Mouse (Mus musculus) bone marrow, adult 2 months (tissue): ENCODE measurements at regions not wholly inside any gene's neighbourhood (a gene's known extent, or its start where the extent isn't known, plus 50 kb on each side); places are given as distances from the start of the nearest gene placed in this dataset.

ENCODE experiments used
- H3K27ac ChIP-seq: fragments of 200-500 bp; 2 replicates; pipeline ENCODE4 v1.5.1; 2012; ENCODE audit warnings: low read depth, mild to moderate bottlenecking, control low read depth, inconsistent platforms, low read length; ENCODE audit not compliant: control insufficient read depth, poor library complexity, insufficient read depth
- H3K4me1 ChIP-seq: fragments of 200-500 bp; 2 replicates; pipeline ENCODE4 v1.6.1; 2011; ENCODE audit warnings: low read length; ENCODE audit not compliant: control insufficient read depth, insufficient read depth
- H3K4me3 ChIP-seq: fragments of 200-500 bp; replicated peaks from 2 replicates; pipeline ENCODE3; 2011; ENCODE audit warnings: mild to moderate bottlenecking, low read depth, low read length, control low read depth; ENCODE audit not compliant: control insufficient read depth
- CTCF ChIP-seq: fragments of 200-500 bp; IDR thresholded peaks from 2 replicates; pipeline ENCODE4 v1.5.1; 2011; ENCODE audit warnings: low read length, control low read depth; ENCODE audit not compliant: control insufficient read depth, insufficient read depth
- POLR2A ChIP-seq: fragments of 200-500 bp; IDR thresholded peaks from 2 replicates; pipeline ENCODE4 v1.6.1; 2011; ENCODE audit warnings: low read depth, mild to moderate bottlenecking, control low read depth, low read length, borderline replicate concordance; ENCODE audit not compliant: control insufficient read depth
- WGBS: fragments of 180-500 bp; shearing (Covaris S2); methylation state at CpG from one replicate; pipeline ENCODE4 v1.1.7; 2018; 5-methylcytosine and 5-hydroxymethylcytosine counted together

DNA sequence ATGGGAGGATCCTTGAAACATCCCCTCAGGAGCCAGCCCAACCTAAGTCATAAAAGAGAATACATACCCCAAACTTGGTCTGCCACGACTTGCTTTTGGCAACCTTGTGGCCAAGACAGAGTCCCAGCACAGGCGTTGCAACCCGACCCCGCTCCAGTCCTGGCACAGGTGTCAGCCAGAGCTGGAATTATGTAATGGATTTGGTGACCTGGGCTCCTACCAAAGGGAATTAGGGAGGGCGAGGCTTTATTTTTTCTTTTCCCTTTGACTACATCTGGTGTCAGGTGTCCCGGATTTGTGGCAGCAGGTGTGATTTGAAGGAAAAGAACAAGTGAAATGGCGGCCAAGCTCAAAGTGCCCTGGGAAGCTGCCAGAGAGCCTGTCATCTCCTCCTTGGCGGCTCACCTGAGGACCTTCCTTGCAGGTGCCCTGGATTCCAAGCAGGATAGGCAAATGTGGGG, 212.9 kb downstream of the Mef2c start:
- no peak for TF ChIP-seq POLR2A
- no peak for TF ChIP-seq CTCF
- no peaks in the 10 kb centered on the region; the same call in 1 of the 2 replicates for H3K4me1 ChIP-seq
- no peak overlapping the region for H3K4me3 ChIP-seq
- WGBS: 7% methylated on average over 8 of the region's 8 CpGs
- no peak overlapping the region for H3K27ac ChIP-seq

DNA sequence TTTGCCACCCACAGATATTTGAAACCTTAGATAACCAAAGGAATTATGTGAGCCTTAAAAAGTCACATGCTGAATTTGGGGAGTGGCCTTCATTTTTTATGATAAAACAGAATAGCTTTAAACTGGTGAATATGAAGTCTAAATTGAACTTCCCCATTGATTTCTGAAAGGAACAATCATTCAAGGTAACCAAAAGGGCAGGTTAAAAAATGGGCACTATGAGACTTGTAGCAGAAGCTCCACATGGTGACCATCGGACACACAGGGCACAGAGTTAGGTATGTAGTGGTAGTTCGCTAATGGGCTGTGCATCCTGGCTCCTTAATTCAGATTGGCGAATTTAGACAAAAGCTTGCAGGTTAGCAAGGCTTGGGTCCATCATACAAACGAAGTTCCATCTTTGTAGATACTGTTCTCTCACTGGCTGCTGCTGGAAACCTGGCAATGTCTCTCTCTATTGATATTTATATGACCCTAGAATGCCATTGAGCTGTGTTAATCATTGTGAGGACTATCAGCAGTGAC, 213.9 kb downstream of the Mef2c start:
- Histone ChIP-seq H3K4me3 (no peak overlapping the region), H3K4me1 (no peaks in the 10 kb centered on the region; the same call in 1 of the 2 replicates), H3K27ac (no peak overlapping the region)
- no peak for TF ChIP-seq CTCF
- no peak for TF ChIP-seq POLR2A
- 16% methylated on average over 4 of the region's 4 CpGs for WGBS

DNA sequence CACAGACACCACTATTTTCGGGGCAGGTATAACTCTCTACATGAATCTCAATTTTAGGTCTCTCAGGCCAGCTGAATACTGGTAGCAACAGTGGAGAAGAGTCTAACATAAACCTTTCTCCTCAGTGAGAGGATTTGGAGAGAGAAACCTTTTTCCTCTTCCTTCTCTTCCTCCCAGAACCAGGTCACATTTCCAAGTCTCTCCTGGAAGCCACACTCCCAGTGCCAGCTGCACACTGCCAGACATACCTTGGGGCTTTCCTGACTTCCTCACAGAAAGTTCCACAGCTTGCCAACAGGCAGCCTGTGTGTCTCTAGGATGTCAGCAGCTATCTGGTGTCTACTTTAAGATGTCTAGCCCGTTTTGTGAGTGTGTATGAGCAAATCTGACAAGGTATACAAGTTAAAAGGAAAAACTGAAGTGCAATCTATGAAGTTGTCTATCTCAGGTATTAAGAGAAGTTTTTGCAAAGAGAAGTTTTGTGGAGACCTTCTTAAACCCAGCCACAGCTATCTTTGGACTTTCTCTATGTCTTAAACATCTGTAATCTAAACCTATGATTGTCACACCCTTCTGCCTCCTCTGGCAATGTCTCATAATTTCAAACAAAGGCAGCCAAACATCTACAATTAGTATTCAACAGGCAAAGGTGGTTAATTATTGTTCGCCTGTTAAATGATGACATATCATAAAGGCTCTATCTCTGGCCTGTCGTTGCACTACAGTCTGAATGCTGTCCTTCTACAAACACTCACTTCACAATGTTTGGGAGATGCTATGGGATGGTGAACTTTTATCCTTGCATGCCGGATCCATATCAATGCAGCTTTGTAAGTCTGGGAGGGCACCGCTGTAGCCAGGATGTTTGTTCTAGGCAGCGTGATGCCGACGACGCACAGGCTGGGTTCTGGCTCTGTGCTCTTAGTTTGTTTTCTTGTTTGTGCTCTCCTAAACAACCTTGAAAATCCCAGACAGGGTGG, 214.9 kb downstream of the Mef2c start:
- Histone ChIP-seq H3K4me3 (no peak overlapping the region), H3K27ac (no peak overlapping the region), H3K4me1 (no peaks in the 10 kb centered on the region; the same call in 1 of the 2 replicates)
- TF ChIP-seq CTCF (no peak), POLR2A (no peak)
- 12% methylated on average over 10 of the region's 10 CpGs for WGBS

DNA sequence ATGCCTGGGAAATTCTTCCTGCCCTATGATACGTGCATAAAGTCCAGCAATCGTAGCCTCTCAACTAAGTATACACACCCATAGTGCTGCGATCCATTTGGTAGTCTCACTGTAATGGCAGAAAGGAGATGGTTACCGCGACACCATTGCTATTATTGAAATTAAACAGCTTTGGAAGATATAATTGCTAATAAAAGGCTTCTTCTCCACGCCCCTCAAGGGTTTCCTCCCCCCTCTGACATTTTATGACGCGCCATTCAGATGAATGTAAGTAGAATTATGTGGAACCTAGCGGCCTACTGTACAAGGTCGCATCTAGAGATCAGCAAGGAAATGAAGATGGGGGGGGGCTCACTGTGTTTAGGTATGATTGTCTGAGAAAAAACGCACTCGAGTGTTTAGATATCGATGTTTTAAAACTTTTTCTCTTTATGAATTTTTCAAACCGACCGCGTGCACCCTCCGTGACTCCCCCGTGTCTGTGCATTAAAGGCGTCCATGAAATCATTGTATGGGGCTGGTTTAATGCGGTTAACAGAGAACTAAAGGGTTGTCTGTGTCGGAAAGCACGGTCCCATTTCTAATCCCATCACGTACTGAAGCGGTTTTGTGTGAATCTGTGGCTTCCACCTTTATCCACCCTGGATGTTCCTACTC, 215.9 kb downstream of the Mef2c start:
- H3K4me3 ChIP-seq: no peak overlapping the region
- H3K27ac ChIP-seq: no peak overlapping the region
- no peaks in the 10 kb centered on the region; the same call in 1 of the 2 replicates for H3K4me1 ChIP-seq
- no peak for TF ChIP-seq CTCF
- no peak for TF ChIP-seq POLR2A
- WGBS: 9% methylated on average over 24 of the region's 24 CpGs

DNA sequence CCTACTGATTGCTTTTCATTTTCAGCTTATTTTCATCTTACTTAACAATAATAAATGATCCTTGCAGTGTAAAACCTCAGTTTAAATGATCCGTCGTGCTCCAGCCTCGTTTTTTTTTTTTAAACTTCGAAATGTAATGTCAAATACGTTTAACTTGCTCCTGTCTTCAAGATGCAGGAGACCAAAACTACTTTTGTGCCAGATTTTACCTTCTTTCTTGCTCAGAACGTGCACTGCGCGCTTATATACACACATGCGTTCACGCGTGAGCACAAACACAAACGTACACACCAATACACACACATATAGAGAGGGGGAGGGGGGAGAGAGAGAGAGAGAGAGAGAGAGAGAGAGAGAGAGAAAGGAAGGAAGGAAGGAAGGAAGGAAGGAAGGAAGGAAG, 216.5 kb downstream of the Mef2c start:
- TF ChIP-seq CTCF (no peak), POLR2A (no peak)
- H3K4me3 ChIP-seq: no peak overlapping the region
- no peaks in the 10 kb centered on the region; the same call in 1 of the 2 replicates for H3K4me1 ChIP-seq
- WGBS: 8% methylated on average over 12 of the region's 12 CpGs
- no peak overlapping the region for H3K27ac ChIP-seq

DNA sequence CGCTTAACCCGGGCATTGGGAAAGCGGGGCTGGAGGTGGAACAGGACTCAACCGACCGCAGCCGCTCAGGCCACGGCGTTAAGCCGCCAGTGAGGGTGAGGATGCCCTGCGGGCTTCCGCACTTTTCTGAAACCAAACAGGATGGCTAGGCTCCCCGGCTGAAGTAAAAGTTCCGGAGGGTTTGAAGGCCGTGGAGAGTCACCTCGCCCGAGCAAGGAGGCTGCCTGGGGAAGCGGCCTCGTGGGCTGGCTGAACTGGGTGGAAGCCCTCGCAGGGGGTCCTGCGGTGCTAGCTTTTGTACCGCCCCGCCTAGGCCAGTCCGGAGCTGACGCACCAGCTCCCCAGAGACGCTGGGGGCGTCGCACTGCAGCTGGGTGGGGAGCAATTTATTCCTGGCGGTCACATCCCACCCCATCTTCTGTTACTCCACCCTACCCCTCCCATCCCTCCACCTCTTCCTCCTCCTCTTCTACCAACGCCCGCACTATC, 217.1 kb downstream of the Mef2c start:
- Histone ChIP-seq H3K27ac (no peak overlapping the region), H3K4me1 (no peaks in the 10 kb centered on the region), H3K4me3 (no peak overlapping the region)
- TF ChIP-seq POLR2A: no peak
- TF ChIP-seq CTCF: no peak
- 2% methylated on average over 30 of the region's 30 CpGs for WGBS

DNA sequence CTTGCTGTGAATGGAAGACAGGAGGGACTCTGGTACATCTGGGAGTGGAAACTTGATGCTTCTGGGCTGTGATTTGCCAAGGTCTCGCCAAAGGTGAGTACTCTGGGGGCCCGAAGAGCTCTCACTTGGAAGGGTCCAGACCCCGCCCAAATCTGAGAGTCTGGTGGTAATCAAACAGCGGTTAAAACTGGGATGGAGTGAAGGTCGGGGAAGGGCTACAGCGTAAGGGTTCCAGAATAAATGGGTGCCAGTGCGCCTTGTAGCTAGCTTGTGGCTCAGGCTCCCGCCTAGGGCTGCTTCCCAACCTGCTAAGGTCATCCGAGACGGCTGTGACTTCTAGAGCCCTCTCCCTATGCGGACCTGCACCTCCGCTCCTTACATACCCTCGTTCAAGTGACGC, 217.7 kb downstream of the Mef2c start:
- Histone ChIP-seq H3K4me3 (no peak overlapping the region), H3K27ac (no peak overlapping the region), H3K4me1 (no peaks in the 10 kb centered on the region)
- TF ChIP-seq POLR2A (no peak), CTCF (no peak)
- WGBS: 6% methylated on average over 14 of the region's 14 CpGs

DNA sequence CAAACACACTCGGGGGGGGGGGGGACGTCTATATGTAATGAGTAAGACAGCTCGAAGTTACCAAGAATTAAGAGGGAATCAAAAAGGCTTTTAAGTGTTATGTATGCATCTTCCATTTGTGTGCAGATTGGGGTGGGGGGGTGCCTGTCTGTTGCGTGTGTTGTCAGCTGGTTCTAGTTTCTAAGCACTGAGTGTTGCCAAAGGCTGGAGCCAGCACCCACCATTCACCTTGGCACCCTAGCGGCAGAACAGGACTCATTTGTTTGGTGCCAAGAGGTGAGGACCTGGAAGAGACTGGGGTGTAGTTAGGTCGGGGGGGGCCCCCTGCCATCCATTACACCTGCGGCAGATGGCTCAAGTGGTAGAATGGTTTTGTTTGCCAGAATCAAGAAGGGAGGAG, 218.4 kb downstream of the Mef2c start:
- Histone ChIP-seq H3K4me1 (no peaks in the 10 kb centered on the region), H3K4me3 (no peak overlapping the region), H3K27ac (no peak overlapping the region)
- WGBS: 6% methylated on average over 7 of the region's 7 CpGs
- TF ChIP-seq CTCF (no peak), POLR2A (no peak)
